Mouse (Mus musculus): ENCODE data around the gene Ccdc146.
"Not testable (repeated sequence)": the region's sequence is repeated elsewhere in the genome, so short reads cannot be mapped to it uniquely, and the experiment has no call there.

Ccdc146 gene

GRCm38 (mm10) chr5:21328560-21328959, 95.9 kb downstream of the Ccdc146 start:
- DNase-seq, result no peak

DNA sequence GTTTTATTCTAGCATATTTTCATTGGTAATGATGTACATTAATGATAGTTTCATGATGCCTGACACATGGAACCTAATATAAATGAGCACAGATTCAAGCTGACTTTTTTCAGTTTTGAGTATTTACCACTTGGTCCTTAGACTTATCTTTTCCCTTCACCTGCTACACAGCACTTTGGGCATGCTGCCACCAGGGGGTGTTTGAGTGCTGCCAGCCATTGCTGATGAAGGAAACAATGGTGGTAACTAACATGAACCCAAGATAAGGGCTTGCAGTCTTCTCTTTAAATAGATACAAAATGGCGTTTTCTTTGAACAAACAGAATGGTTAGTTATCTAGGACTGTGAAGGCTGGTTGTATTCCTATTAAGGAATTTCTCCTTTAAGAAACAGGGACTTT, 98.0 kb downstream of the Ccdc146 start:
- peak; percentile 27 for DNase-seq

- no peak for DNase-seq
These were observed 104.3 kb downstream of the Ccdc146 start for GRCm38 (mm10) chr5:21320138-21320537.

GRCm38 (mm10) chr5:21314696-21315095, 109.8 kb downstream of the Ccdc146 start:
- DNase-seq, result no peak

DNA sequence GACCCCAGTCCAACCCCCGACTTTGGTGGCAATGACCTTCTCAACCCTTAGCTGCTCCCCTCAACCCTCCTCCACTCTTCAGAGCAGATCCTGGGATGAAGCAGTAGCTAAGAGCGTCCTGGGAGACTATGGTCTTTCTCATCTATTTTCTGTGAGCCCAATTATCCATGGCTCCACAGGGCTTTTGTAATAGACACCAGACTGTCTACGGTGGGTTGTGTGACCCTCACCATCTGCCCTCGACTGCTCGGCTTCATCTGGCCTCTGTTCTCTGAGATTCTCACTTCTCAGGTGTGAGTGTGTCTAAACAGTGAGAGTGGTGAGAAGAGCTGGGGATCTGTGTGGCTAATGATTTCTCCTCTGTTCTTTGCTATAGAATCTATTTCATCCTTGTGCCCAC, 117.3 kb downstream of the Ccdc146 start:
- no peak for DNase-seq

DNA sequence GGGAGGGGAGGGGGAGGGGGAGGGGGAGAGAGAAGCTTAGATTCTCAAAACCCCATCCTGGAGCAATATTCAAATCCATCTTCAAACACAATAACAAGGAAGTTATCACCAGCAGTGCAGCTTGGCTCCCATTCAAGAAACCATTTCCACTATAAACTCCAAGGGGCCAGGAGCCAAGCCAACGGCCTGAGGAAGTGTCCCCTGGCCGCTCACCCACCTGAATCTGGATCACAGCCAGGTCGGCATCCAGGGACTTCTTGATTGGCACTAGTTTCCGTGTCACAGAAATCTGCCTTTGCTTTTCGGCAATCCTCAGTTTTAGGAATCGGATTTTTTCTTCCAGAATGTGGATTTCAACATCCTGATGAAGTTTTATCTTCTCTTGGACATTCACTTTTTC, 123.5 kb downstream of the Ccdc146 start:
- DNase-seq, result no peak

GRCm38 (mm10) chr5:21300058-21300457, 124.4 kb downstream of the Ccdc146 start:
- no peak for DNase-seq

- DNase-seq, result no peak
These were observed 125.3 kb downstream of the Ccdc146 start for GRCm38 (mm10) chr5:21299076-21299755.

DNA sequence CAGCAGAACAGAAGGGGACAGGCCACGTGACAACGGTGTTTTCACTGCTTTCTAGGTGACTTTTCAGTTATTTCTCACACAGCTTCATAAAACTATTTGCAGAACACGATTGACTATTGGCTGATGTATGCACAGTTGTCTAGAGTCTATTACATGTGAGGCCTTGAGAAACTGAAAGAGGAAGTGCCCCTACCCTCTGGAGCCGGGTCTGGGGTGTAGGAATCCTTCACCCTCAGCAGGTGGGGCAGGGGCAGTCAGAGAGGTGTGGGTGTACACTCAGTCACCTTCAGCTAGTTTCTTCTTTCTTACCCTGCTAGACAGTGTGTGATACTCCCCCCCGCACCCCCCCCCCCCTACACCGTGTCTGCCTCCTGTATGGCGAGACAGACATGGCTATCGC, 128.8 kb downstream of the Ccdc146 start:
- no peak for DNase-seq

- DNase-seq, result no peak
These were observed 133.9 kb downstream of the Ccdc146 start for GRCm38 (mm10) chr5:21290594-21290993.

DNA sequence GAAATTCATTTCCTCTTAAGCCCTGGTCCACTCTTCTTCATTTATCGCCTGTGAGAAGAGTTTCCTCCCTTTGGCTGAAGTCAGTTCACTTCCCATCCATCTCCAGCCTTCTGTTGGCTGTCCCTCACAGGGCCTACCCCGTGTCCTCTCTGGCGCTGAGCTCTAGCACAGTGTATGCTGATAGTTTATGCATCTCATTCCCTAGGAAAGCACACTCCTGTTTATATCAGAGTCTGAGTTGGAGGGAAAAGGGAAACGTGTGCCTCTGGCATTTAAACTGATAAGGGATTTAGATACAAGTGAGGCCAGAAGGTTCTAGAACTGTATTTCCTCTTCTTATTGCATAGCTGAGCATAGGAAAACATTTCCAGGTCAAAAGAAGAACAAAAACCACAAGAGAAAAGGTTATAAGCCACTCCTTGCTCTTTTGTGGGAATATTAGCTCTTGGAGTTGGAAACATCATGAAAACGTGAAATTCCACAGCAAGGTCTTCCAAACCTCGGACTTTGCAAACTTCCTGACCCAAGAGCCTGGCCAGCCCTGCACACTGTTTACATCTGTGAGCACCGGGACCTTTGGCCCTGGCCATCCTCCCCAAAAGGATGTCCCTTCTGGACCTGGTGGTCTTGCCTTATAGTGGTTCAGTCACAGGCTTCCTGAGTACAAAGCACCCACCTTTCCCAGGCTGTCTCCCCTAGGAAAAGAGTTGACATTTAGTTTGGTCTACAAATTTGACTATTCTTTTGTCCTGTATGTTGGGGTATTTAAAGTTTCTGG, 135.6 kb downstream of the Ccdc146 start:
- DNase-seq, result no peak

GRCm38 (mm10) chr5:21283356-21284062, 141.0 kb downstream of the Ccdc146 start:
- no peak for DNase-seq

GRCm38 (mm10) chr5:21277685-21278084, 146.8 kb downstream of the Ccdc146 start:
- DNase-seq, result not testable (repeated sequence)

GRCm38 (mm10) chr5:21271386-21272354, 152.8 kb downstream of the Ccdc146 start:
- DNase-seq, result no peak

DNA sequence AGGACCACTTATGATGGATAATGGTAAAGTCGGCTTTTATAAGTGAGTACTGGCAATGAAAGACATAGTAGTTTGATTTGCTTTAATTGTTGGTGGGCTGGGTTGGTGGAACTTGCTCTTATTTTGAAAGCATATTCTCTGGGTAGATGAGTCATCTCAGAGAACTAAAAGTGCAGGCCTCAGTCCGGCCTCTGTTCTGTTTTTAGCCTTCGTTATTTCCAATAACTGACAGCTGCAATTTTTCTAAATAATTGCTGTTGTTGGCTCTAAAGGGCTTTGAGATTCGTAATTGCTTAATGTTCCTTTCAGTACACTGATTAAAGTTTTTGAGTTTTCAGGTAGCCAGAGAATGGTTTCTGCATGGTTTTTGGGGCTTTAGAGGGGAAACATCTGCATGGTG, 153.7 kb downstream of the Ccdc146 start:
- DNase-seq, result no peak

- no peak for DNase-seq
These were observed 155.0 kb downstream of the Ccdc146 start for GRCm38 (mm10) chr5:21269446-21269845.

GRCm38 (mm10) chr5:21267090-21267489, 157.4 kb downstream of the Ccdc146 start:
- DNase-seq, result no peak

DNA sequence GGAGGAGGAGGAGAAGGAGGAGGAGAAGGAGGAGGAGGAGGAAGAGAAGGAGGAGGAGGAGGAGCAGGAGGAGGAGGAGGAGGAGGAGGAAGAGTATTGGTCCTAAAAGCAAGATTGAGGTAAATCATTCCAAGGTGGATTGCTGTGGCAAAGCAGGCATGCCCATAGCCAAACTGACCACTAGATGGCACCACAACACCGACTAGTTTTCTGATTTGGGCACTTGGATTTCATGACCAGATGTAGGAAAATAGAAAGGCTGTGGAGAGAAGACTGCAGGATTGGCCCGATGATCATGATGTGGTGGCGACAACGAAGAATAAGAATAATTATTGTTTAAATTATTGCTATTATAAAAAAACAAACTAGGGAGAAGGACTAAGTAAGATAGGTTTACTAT, 159.4 kb downstream of the Ccdc146 start:
- peak; percentile 48 for DNase-seq

GRCm38 (mm10) chr5:21264352-21265021, 160.0 kb downstream of the Ccdc146 start:
- DNase-seq, result no peak

GRCm38 (mm10) chr5:21263202-21264055, 161.0 kb downstream of the Ccdc146 start:
- no peak for DNase-seq

Data from kidney, adult 11 months (tissue).